Mouse (Mus musculus) spleen, postnatal 10 days (tissue): ENCODE data around the gene Slc16a8.
"Not testable (repeated sequence)": the region's sequence is repeated elsewhere in the genome, so short reads cannot be mapped to it uniquely, and the experiment has no call there.

Experiments
- DNase-seq, 2 experiments: peaks; one replicate each; pipeline ENCODE4 v3.0.0; 2021 to 2022; ENCODE audit warnings: low spot score in 2 of 2

The Slc16a8 gene

DNA sequence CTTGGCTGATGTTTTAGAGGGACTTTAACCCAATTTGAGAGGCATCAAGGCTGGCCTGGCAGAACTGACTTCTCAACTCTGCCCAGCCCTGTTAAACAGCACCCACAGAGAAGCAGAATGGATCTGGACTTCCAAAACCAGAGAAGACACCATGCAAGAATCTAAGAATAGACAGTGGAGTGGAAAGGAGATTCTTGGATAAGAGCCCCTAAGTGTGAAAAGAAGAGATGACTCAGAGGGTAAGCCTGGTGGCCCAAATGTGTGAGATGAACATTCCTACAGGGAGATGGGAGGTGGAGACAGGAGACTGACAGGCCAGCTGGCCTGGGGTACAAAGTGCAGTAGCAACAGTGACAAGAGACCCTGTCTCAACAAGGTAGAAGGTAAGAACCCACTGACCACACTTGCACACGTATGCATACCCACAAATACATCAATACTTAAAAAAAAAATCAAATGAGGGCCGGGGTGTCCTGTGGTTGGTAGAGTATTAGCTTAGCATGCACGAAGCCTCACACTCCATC lies 8.3 kb upstream of the Slc16a8 start:
- no peak for DNase-seq

DNA sequence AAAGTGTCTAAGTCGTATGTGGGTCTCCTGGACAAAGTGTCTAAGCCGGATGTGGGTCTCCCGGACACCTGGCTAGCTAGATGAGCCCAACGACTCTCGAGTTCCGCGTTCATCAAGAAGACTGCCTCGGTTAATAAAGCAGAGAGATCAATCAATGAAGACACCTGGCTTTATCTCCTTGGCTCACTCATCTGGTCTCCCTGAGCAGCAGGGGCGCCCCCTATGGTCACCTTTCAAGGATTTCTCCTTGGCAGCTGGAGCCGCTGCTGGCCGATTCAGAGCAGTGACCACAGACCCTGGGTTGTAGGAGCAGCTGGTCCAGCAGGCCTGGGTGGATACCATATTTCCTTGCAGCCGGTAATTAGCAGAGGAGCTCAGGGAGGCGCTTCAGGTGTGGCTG lies 7.8 kb upstream of the Slc16a8 start:
- DNase-seq = no peak

- no peak for DNase-seq
Observed at GRCm38 (mm10) chr15:79261757-79262156, 7.2 kb upstream of the Slc16a8 start.

DNA sequence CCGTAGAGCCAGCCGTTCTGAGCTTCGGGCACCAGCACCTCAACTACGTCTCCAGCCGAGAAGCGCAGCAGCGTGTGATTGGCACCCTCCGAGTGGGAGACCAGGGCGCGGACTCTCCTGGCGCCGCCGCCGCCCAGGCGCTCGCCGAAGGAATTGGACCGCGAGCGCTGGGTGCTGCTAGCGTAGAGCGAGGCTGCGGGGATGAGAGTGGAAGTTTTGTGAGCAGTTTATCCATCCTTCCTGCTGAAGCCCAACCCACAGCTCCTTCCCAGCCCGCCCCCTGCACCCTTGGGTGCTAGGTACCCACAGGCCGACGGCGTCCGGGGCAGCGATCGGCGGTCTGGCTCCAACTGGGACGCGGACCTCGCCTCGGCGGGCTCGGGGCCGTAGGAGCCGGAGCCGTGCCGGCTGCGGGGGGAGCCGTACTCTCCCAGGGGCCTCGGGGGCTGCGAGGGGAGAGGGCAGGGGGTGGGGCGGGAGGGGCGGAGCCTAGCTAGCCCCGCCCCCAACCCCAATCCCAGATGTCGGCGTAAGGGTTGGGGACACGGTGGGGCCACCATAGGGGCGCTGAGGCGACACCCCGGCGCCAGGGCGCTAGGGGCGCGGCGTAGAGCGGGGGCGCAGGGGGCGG lies 6.6 kb upstream of the Slc16a8 start:
- DNase-seq = peak in 1 of 2 experiments; percentile 17

DNA sequence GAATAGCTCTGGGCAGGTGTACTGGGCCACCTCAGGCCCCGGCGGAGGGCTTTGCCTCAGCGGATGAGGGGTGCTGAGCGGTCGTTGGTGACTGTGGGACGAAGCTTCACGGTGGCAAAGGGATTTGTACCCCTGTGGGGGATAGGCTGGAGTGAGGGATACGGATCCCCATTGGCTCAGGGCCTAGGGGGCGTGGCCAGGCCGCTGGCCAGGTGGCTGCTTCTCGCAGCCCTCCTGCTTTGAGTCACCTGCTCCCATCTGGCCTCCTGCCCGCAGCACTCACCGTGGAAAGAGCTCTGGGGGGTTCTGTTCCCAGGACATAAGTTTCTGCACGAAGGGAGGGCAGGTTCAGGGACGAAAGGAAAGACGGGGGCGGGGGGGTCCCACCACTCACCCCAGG lies 4.0 kb upstream of the Slc16a8 start:
- DNase-seq = no peak

DNA sequence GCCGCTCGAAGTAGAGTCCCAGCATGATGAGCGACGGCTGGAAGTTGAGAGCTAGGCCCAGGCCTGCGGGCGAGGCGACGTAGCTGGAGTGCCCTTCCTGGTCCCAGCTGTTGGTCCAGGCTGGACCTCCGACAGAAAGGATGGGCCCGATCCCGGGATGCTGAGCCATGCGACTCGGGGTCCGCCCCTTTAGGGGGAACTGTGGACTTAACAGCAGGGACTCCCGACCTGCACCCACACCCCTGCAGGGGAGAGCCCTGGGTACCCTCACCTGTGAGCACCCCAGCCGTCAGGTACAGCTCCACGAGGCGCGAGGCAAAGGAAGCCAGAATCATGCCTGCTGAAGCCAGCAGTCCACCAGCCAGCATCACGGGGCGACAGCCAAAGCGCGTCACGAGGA lies 2.0 kb downstream of the Slc16a8 start:
- DNase-seq = no peak

- DNase-seq = no peak
Observed at GRCm38 (mm10) chr15:79251781-79252491, 2.6 kb downstream of the Slc16a8 start.

- no peak for DNase-seq
Observed at GRCm38 (mm10) chr15:79251168-79251567, 3.4 kb downstream of the Slc16a8 start.

GRCm38 (mm10) chr15:79250236-79250635 lies 4.3 kb downstream of the Slc16a8 start:
- no peak for DNase-seq

DNA sequence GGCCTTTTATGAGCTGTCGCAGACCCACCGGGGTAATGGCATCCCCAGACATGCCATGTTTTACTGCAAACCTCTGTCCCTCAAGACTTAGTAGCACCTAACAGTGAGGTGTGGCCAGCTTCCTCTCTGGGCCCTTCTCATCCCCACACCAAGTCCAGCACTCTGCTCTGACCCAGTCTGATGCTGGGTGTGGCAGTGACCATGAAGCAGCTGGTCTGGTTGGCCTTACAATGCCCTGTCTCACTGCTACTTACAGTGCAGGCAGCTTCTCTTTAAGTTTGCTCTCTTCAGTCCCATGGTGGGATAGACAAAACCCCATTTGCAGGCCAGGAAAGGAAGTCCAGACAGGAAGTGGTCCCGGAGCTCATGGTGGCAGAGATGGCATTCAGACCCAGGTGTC lies 9.2 kb downstream of the Slc16a8 start:
- DNase-seq = no peak

- DNase-seq = no peak
Observed at GRCm38 (mm10) chr15:79244071-79244893, 10.3 kb downstream of the Slc16a8 start.

DNA sequence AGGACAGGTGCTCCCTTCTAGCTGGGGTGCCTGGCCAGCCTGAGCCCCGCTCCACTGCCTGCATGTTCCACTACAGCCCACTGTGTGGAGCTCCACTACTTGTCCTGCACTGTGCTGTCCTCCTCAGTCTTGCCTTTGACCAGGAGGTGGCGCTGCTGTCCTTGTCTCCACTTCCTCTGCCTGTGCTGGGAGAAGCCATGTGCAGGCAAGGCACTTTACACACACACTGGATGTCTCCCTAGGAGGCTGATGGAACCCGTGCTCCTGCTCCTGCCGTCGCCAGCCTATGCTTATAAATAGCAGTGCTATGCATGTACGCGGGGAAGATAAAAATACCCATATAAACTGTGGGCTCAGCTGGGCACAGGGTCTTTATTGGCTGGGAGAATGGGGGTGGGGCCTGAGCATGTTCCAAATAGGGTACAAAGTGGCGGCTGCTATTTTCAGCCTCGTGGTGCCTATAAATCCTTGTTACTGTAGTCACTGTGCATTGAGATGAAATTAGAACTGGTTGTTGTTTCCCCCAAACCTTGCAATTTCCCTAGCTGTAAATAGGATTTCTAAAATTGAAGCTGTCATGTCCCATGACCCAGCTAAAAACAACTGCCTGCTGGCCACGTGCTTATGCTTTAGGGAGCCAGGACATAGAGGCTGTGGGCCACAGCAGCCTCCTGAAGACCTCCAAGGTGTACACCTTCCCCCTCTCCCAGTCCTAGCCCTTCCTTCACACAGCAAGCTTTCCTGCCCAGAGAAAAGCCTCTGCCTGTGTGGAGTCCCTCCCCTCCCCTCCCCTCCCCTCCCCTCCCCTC lies 11.1 kb downstream of the Slc16a8 start:
- peak; percentile 70 to 93 for DNase-seq

DNA sequence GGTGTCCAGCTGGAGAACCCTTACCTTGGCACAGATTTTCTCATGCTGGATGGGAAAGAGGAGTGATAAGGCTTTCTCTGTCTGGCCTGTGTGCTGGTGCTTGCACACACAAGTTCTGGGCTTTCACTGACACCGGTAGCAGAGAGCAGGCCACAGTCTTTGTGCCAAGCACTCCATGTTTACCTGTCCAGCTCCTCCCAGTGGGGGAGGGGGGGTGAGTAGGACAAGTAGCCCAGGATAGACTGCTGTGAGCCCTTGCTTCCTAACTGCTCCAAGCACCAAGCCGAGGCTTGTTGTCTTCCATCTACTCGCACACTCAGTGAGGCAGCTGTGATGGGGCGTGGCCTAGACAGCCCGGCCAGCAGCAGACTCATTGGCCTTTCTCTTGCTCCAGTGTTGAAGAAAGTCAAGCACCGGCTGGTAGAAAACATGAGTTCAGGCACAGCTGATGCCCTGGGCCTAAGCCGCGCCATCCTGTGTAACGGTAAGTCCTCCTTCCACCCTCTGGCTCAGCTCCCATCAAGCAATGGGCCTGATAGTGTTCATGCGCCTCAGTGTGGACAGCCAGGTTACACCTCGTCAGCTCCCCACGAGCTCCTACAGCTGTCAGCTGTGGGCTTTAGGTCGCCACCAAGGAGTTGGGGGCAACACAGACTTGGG lies 11.9 kb downstream of the Slc16a8 start:
- no peak for DNase-seq

DNA sequence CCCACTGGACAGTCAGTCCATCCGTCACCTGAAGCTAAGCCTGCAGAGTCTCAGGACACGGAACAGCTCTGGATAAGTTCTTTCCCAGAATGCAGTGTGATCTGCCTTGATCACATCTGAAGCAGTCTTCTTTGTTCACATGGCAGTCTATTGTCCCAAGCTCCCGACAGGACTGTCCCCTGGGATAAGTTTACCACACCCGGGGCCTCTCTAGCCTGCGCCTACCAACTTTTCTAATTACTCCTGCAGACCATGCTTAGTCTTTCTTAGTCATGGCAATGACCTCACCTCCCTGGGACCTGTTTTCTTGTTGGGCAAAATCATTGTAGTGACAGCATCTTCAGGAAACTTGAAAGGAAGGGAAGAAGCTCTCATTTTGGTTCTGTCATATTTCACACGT lies 16.5 kb downstream of the Slc16a8 start:
- no peak for DNase-seq

- no peak for DNase-seq
Observed at GRCm38 (mm10) chr15:79235268-79235667, 19.3 kb downstream of the Slc16a8 start.

DNA sequence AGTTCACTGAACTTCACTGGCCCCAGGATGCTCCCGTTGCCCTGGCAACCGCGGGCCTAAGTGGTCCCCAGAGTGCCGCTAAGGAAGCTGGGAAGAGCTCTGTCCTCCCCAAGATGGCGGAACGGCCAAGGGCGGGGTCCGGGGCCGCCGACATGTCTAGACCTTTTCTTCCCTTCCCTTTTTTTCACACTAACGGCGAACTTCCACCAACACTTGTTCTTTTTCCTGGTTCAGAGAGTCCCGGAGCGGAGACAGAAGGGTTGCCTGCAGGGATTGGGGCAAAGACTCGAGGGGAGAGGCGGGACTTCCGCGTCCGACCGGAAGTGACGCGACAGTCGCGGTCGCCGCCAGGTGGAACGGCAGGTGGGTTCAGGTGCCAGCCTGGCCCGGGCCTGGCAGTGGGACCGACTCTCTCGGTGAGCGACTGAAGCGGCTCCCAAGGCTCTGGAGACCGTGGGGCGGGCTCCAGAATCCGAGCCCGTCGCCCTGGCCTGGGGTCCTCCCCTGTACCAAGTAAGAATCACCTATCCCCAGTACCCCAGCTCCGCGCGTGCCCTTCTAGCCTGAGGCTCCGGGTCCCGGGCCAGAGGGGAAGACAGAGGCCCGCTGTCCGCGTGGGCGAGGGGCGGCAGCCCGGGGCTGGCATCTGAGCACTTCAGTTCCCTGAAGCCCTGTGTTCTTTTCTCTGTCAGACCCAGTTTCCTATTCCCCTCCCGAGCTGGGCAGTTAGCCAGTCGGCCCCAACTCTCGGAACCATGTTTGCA lies 25.3 kb downstream of the Slc16a8 start, which contains the start of the genes Pick1 and Gm49486:
Pick1 (plus strand) TSS at position 116 of the 764 bp plus-strand sequence.
Gm49486 (plus strand) TSS at position 334 of the 764 bp plus-strand sequence.
- peak; percentile 87 to 88 for DNase-seq

DNA sequence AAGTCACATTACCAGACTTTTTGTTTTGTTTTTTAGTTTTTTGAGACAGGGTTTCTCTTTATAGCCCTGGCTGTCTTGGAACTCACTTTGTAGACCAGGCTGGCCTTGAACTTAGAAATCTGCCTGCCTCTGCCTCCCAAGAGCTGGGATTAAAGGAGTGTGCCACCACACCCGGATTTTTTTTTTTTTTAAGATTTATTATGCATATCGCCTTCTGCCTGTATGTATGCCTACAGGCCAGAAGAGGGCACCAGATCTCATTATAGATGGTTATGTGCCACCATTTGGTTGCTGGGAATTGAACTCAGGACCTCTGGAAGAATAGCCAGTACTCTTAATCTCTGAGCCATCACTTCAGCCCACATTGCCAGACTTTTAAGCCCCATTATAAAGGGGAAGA lies 28.8 kb downstream of the Slc16a8 start:
- not testable (repeated sequence) for DNase-seq

DNA sequence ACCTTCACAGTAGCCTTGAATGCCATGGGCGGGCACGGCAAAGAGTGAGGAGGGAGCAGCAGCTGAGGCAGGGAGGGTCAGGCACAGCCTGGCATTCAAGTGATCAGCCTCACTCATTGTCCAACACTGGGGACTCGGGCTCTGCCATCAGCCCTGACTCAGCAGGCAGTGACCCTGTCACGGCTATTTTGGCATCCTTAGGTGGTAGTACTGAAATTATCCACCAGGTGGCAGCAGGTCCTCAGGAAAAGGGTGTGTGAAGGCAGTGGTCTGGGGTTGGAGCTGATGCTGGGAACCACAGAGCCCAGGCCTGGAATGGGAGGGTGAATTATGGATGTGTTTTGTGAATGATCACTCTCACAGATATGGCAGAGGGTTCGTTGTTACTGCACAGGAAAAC lies 29.9 kb downstream of the Slc16a8 start:
- DNase-seq = peak; percentile 75 to 86

DNA sequence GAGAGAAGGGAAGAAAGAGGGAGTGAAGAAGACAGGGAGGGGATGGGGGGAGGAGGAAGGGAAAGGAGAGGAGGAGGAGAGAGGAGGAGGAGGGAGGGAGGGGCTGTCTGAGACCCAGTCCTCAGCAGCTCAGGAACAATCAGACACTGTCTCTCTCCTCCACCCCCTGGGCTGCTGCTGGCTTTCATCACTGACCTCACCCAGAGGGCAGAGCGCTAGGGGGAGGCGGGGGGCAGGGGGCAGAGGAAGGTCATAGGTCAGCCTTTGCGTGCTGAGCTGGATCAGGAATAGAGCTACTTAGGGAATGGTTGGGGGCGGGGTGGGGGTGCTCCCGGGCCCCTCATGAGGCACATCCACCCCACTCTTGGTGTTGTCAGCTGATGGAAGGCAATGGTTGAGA lies 30.9 kb downstream of the Slc16a8 start:
- DNase-seq = no peak

DNA sequence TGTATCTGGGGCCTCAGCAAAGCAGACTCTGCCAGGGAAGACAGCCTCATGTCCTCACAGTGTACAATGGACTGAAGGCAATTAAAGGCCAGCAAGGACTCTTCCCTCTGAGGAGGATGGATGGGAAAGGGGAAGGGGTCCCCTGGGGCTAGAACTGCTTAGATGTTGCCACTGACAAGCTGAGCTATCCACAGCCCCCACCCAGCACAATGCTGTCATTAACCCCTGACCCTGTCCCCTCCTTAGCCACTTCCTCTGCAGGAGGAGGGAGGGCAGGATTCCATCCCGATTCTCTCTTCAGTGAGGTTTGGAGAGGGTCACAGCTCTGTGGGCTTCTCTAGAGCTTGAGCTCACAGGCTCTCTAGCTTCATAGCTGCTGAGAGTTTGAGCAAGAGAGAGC lies 35.0 kb downstream of the Slc16a8 start:
- DNase-seq = no peak
